Mouse (Mus musculus): ENCODE measurements around the gene Pspc1. TPM values are rescaled to one million over a fixed set of nuclear protein-coding genes. Genes with fewer than 3 reads are reported as not detected.
"Not testable (repeated sequence)": the region's sequence is repeated elsewhere in the genome, so short reads cannot be mapped to it uniquely, and the experiment has no call there.

Pspc1 gene
- polyA plus RNA-seq (2015; fragmentation: Nextera tagmentation; extraction: Ambion mirVana): 37.5 and 44.7 TPM in 2 replicates

DNA sequence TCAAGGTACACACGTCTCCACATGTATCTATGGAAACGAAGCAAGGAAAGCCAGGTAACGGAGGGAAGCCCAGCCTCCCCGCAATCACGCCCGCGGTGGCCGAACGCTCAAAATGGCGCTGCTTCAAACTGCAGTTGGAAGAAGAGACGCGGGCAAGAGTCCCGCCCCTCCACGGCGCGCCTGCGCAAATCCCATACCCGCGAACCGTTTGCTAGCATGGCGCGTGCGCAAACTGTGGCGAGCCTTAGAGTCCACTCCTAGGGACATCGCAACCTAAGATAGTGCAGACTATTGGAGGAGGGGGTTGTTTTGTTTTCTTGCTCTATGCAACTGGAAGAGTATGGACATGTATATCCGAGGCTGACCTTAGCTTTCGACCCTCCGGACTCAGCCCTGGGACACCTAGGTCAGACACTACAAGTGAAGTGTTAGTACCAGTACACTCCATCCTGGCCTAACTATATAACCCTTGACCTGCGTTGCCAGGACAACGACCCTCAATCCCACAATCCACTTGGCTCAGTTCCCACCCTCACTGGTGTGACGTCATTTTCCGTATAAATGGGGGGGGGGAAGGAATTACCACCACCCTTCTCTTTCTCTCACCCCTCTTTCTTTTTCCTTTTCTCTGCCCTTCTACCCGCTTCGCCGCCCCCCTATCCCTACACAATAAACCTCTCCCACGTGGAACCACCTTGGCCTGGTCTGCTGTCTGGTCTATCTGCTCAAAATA lies at the start of gene Pspc1:
Gene Pspc1 (minus strand): TSS at position 117 of the 733 bp plus-strand sequence.
- H3K27ac ChIP-seq (replicated peaks): peak within 1 kb of the TSS; percentile 96
- WGBS: under 1% methylated on average over 36 of the region's 36 CpGs
- H3K4me3 ChIP-seq: peak within 1 kb of the TSS; percentile 79
- H3K4me1 ChIP-seq: peaks cover 29% of the 10 kb centered on the region
- peak within 1 kb of the TSS; percentile 82 for H3K9ac ChIP-seq (replicated peaks)
- H3K4me2 ChIP-seq (replicated peaks): peak within 1 kb of the TSS; percentile 77
- H3K36me3 ChIP-seq: no peaks in the 10 kb centered on the region; the same call in 1 of the 2 replicates
- H3K27me3 ChIP-seq: no peaks in the 10 kb centered on the region
- no peaks in the 10 kb centered on the region for H3K9me3 ChIP-seq
- ATAC-seq (replicated peaks): peak; percentile 97

GRCm38 (mm10) chr14:56824562-56824961 lies 46.4 kb upstream of the Pspc1 start:
- no peaks in the 10 kb centered on the region for H3K4me1 ChIP-seq
- no peak overlapping the region for H3K4me3 ChIP-seq
- no peak overlapping the region for H3K9ac ChIP-seq (replicated peaks)
- ATAC-seq (replicated peaks): no peak
- no peaks in the 10 kb centered on the region for H3K36me3 ChIP-seq
- no peak overlapping the region for H3K27ac ChIP-seq (replicated peaks)
- no peak overlapping the region for H3K4me2 ChIP-seq (replicated peaks)
- no peaks in the 10 kb centered on the region for H3K27me3 ChIP-seq
- 0 out of 2 replicates have a peak, but pooled peaks cover 4% of the 10 kb centered on the region for H3K9me3 ChIP-seq

GRCm38 (mm10) chr14:56817616-56818015 lies 39.5 kb upstream of the Pspc1 start:
- Histone ChIP-seq H3K4me2 (replicated peaks) (no peak overlapping the region; the same call in 1 of the 2 replicates), H3K36me3 (no peaks in the 10 kb centered on the region), H3K4me3 (no peak overlapping the region), H3K27ac (replicated peaks) (no peak overlapping the region), H3K4me1 (peaks cover 8% of the 10 kb centered on the region; the same call in 1 of the 2 replicates), H3K9me3 (0 out of 2 replicates have a peak, but pooled peaks cover 4% of the 10 kb centered on the region), H3K27me3 (no peaks in the 10 kb centered on the region), H3K9ac (replicated peaks) (no peak overlapping the region)
- no peak for ATAC-seq (replicated peaks)
- 4% methylated on average over 10 of the region's 11 CpGs for WGBS

DNA sequence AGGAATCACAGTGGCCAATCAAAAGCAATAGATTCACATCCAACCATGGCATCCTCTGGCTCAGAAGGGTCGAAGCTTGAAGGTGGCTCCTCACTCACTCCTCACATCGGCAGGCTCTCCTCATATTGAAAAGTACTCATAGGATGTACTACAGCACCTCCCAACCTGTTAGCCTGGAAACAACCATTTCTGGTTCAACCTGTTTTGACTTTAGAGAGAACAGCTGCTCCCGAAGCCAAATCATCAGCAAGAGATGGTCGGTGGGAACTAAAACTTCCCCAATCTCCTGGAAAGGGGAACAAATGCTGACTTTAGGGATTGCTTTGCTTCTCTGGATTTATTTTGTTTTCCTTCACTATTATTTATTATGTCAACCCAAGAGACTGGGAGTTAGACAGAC lies 39.0 kb upstream of the Pspc1 start:
- Histone ChIP-seq H3K4me2 (replicated peaks) (no peak overlapping the region; the same call in 1 of the 2 replicates), H3K27me3 (no peaks in the 10 kb centered on the region), H3K27ac (replicated peaks) (no peak overlapping the region), H3K9me3 (0 out of 2 replicates have a peak, but pooled peaks cover 4% of the 10 kb centered on the region), H3K9ac (replicated peaks) (no peak overlapping the region), H3K4me1 (peaks cover 8% of the 10 kb centered on the region; the same call in 1 of the 2 replicates), H3K36me3 (no peaks in the 10 kb centered on the region), H3K4me3 (no peak overlapping the region)
- 83% methylated on average over 4 of the region's 4 CpGs for WGBS
- no peak for ATAC-seq (replicated peaks)

DNA sequence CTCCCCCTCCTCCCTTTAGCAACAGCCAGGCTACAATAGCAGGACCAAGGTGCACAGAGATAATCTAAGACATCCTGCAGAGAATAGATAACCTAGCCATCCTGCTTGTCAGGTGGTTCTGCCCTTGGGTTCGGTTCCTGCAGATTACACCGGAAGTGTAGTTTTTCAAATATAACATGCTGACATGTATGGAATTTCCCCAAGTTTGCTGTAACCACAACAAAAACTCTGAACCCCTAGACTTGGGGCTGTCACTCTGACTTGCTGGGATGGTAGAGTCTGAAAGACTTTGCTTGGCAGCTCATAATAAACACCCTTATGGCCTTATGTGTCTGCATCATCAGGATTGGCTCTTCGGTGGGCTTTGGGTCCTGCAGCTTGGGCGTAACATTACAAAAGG lies 38.4 kb upstream of the Pspc1 start:
- Histone ChIP-seq H3K9ac (replicated peaks) (no peak overlapping the region), H3K4me1 (peaks cover 8% of the 10 kb centered on the region; the same call in 1 of the 2 replicates), H3K36me3 (no peaks in the 10 kb centered on the region), H3K4me2 (replicated peaks) (no peak overlapping the region), H3K27ac (replicated peaks) (no peak overlapping the region), H3K9me3 (0 out of 2 replicates have a peak, but pooled peaks cover 4% of the 10 kb centered on the region), H3K27me3 (no peaks in the 10 kb centered on the region), H3K4me3 (no peak overlapping the region)
- WGBS: 98% methylated on average over 4 of the region's 4 CpGs
- no peak for ATAC-seq (replicated peaks)

DNA sequence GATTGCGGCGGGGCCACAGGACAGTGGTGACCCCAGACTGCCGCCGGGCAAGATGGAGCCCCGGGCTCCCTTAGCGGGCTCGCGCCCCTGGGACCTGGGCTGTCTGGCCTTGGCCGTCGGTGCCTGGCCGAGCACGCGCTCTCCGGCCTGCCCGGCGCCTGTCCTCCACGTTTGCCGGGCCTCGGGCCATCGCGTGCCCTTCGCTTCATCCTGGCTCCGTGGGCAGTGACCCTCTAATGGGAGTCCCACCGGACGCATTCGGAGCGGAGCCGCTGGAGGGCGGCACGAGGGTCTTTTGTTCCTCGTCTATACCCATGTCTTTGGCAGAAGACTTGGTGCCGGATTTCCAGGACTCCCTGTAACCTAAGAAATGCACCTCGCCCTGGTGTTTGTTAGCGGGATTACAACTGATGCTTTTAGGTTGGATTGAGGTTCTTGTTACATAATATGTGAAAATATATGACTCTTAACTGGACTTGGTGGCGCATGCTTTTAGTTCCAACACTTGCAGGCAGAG lies 34.5 kb upstream of the Pspc1 start:
- Histone ChIP-seq H3K9me3 (no peaks in the 10 kb centered on the region), H3K36me3 (no peaks in the 10 kb centered on the region), H3K9ac (replicated peaks) (peak overlapping the region; percentile 67), H3K4me1 (peaks cover 27% of the 10 kb centered on the region), H3K27me3 (no peaks in the 10 kb centered on the region), H3K4me2 (replicated peaks) (peak overlapping the region; percentile 50), H3K4me3 (peak overlapping the region; percentile 52), H3K27ac (replicated peaks) (peak overlapping the region; percentile 90)
- under 1% methylated on average over 35 of the region's 35 CpGs for WGBS
- peak; percentile 45 for ATAC-seq (replicated peaks)

DNA sequence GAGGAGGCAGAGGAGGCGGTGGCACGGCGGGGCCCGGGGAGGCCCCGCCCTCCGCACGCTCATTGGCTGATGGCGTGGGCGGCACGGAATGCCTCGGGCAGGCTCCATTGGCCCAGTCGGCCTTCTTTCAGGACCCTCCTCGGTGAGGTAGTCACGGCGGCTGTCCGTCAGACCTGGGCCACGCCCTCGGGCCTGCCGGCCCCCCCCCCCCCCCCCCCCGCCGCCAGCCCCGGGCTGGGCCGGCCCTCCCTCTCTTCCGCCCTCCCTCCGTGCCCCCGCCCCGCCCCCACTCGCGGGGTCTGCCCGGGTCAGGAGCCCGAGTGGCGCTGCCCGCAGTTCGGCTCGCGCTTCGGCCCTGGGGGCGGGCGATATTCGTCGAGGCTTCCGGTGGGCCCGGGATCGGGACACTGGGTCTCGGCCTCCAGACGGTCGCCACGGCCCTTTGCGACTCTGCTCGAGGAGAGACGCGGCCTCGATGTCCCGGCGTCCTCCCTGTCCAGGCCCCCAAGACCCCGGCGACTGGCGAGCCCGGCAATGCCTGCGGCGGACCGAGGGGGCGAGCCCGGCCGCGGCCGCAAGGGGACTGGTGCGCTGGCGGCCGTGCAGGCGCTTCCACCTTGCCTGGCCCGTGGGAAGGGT lies 33.7 kb upstream of the Pspc1 start, which contains the start of gene Zmym5:
Gene Zmym5 (minus strand): TSS at position 16 of the 639 bp plus-strand sequence.
- 0% methylated on average over 12 of the region's 72 CpGs for WGBS

DNA sequence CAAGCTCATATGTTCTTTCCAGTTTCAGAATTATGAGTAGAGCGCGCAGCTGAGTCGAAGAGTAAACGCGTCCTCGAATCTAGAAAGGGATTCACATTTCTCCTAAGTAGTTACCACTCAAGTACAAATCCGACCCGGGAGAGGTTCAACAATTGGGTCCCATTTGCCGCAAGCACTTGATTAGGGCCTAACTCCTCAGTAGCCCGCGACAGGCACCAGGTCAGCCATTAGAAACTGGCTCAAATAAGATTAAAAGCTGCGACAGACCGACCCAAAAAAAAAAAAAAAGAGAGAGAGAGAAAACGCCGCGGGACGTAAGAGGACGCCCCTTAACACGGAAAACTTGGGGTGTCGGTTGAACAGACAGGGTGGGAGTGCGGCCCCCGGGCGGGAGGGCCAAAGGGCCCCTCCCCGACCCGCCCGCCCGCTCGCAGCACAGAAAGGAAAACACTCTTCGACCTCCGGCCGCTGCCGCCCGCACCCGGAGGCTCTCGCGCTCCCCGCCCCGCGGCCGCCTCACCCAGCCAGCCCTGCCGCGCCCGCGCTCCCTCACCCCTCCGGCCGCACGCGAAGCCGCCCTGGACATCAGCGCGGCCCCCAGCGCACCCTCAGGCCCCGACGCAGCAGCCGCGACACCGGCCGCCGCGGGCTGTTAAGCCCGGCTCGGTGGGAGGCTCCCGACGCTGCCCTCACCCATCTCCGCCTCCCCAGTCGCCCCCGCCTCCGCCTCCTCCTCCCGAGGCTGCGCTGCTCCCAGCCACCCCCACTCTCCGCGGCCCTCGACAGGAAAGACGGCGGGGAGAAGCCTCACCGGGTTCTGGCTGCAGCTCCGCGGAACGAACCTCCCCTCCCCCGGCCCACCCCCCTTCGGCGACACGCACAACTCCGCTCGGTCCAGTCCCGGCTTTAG lies 32.9 kb upstream of the Pspc1 start:
- WGBS: under 1% methylated on average over 61 of the region's 86 CpGs
- not testable (repeated sequence) for H3K9me3 ChIP-seq; H3K27me3 ChIP-seq; ATAC-seq (replicated peaks); H3K36me3 ChIP-seq
- Histone ChIP-seq H3K4me2 (replicated peaks) (peak overlapping the region; percentile 60), H3K9ac (replicated peaks) (peak overlapping the region; percentile 66), H3K4me1 (peaks cover 27% of the 10 kb centered on the region), H3K27ac (replicated peaks) (peak overlapping the region; percentile 92), H3K4me3 (peak overlapping the region; percentile 76)

More for the DNA sequence above, 33.7 kb upstream of the Pspc1 start, which contains the start of gene Zmym5:
- ATAC-seq (replicated peaks): peak; percentile 99
- not testable (repeated sequence) for H3K9me3 ChIP-seq, H3K27me3 ChIP-seq, H3K36me3 ChIP-seq
- peak within 1 kb of the TSS; percentile 92 for H3K27ac ChIP-seq (replicated peaks)
- peaks cover 27% of the 10 kb centered on the region for H3K4me1 ChIP-seq
- peak within 1 kb of the TSS; percentile 67 for H3K9ac ChIP-seq (replicated peaks)
- peak within 1 kb of the TSS; percentile 76 for H3K4me3 ChIP-seq
- H3K4me2 ChIP-seq (replicated peaks): peak within 1 kb of the TSS; percentile 60

- H3K36me3 ChIP-seq: peaks cover 56% of the 10 kb centered on the region
- no peaks in the 10 kb centered on the region for H3K9me3 ChIP-seq
- 55% methylated on average over 2 of the region's 2 CpGs for WGBS
- no peak overlapping the region for H3K4me3 ChIP-seq
- no peak overlapping the region for H3K4me2 ChIP-seq (replicated peaks)
- no peak overlapping the region for H3K27ac ChIP-seq (replicated peaks)
- H3K9ac ChIP-seq (replicated peaks): no peak overlapping the region
- ATAC-seq (replicated peaks): no peak
- no peaks in the 10 kb centered on the region for H3K4me1 ChIP-seq
- H3K27me3 ChIP-seq: no peaks in the 10 kb centered on the region
Observed at GRCm38 (mm10) chr14:56793243-56793642, 15.1 kb upstream of the Pspc1 start.

GRCm38 (mm10) chr14:56784575-56784974 lies 6.5 kb upstream of the Pspc1 start:
- Histone ChIP-seq H3K4me1 (no peaks in the 10 kb centered on the region), H3K27me3 (no peaks in the 10 kb centered on the region), H3K9ac (replicated peaks) (no peak overlapping the region), H3K36me3 (no peaks in the 10 kb centered on the region), H3K27ac (replicated peaks) (no peak overlapping the region), H3K4me2 (replicated peaks) (no peak overlapping the region), H3K9me3 (no peaks in the 10 kb centered on the region), H3K4me3 (no peak overlapping the region)
- WGBS: 78% methylated on average over 1 of the region's 1 CpGs
- ATAC-seq (replicated peaks): no peak

DNA sequence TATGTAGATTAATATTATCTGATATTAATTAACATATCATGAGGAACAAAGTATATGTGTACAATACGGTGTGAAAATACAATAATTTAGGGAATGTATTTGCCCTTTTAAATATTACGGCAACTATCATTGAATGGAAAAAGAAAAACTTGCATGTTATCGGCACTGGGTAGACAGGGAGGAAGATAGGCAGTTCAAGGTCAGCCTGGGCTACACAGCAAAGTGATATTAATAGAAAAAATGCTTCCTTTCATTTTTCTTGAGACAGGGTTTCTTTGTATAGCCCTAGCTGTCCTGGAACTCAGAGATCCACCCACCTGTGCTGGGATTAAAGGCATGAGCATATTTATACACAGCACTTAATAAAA lies 801 bp upstream of the Pspc1 start:
- Histone ChIP-seq H3K9me3 (no peaks in the 10 kb centered on the region), H3K27ac (replicated peaks) (peak overlapping the region; percentile 96), H3K4me1 (peaks cover 24% of the 10 kb centered on the region), H3K36me3 (no peaks in the 10 kb centered on the region; the same call in 1 of the 2 replicates), H3K9ac (replicated peaks) (peak overlapping the region; percentile 82), H3K4me3 (peak overlapping the region; percentile 79), H3K27me3 (no peaks in the 10 kb centered on the region), H3K4me2 (replicated peaks) (peak overlapping the region; percentile 77)
- 43% methylated on average over 3 of the region's 3 CpGs for WGBS
- ATAC-seq (replicated peaks): peak; percentile 13; the same call in 1 of the 2 replicates
